Mouse (Mus musculus) stomach, postnatal 0 days (tissue): ENCODE measurements around the gene Itga1.

ENCODE experiments used
- CTCF ChIP-seq: IDR thresholded peaks from 2 replicates; pipeline ENCODE4 v1.5.1; 2016; ENCODE audit warnings: antibody characterized with exemption, low read depth, mild to moderate bottlenecking, moderate library complexity
- EP300 ChIP-seq: optimal IDR thresholded peaks from 2 replicates; pipeline ENCODE3; 2016; ENCODE audit warnings: antibody characterized with exemption

DNA sequence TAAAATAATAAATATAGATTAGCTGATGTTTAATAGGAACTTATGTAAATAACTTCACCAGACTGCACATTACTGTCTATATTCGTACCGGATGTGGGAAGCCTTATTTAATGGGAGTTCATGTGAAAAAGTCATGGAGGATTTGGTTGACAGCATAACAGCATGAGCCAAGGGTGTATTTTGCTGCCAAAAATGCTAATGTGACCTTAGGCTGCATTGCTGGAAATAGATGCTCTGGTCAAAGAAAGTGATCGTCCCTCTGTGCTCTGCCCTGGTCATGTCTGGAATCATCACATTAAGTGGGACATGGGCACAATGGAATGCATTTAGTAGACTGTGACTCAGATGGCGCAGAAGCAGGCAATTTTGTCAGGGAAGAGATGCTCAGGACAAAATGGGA lies 64.5 kb downstream of the Itga1 start:
- TF ChIP-seq EP300 = no peak
- TF ChIP-seq CTCF = no peak
